Mouse (Mus musculus): Measurements from ENCODE around the gene Manea. TPM values are rescaled to one million over a fixed set of nuclear protein-coding genes. Genes with fewer than 3 reads are reported as not detected.
"Not testable (repeated sequence)": the region's sequence is repeated elsewhere in the genome, so short reads cannot be mapped to it uniquely, and the experiment has no call there.

Manea gene
- total RNA-seq (2021): 1 to 10 TPM; 3.7 to 4.1 TPM
- long read RNA-seq, experiment 1: 0 reads
- long read RNA-seq, experiment 2, partial matches to known transcripts: 0 of 1 reads
- long read RNA-seq, experiment 2, other reads (novel, unspliced or antisense): 1 of 1 reads

GRCm38 (mm10) chr4:26346443-26347106 is at the start of gene Manea:
Gene Manea, minus strand, starts transcription at chr4:26346891.
- peak; percentile 91 for DNase-seq

GRCm38 (mm10) chr4:26354616-26355015 is 7.9 kb upstream of the Manea start:
- DNase-seq: no peak

GRCm38 (mm10) chr4:26353643-26354231 is 7.0 kb upstream of the Manea start:
- no peak for DNase-seq

- no peak for DNase-seq
Measured at GRCm38 (mm10) chr4:26347239-26347638, 548 bp upstream of the Manea start.

- no peak for DNase-seq
Measured at GRCm38 (mm10) chr4:26345741-26346442, 799 bp downstream of the Manea start.

GRCm38 (mm10) chr4:26345080-26345479 is 1.6 kb downstream of the Manea start:
- no peak for DNase-seq

- DNase-seq: no peak
Measured at GRCm38 (mm10) chr4:26342346-26342745, 4.3 kb downstream of the Manea start.

GRCm38 (mm10) chr4:26338604-26339003 is 8.1 kb downstream of the Manea start:
- DNase-seq: no peak

- no peak for DNase-seq
Measured at GRCm38 (mm10) chr4:26336563-26336962, 10.1 kb downstream of the Manea start.

- DNase-seq: not testable (repeated sequence)
Measured at GRCm38 (mm10) chr4:26304731-26305130, 42.0 kb downstream of the Manea start.

GRCm38 (mm10) chr4:26277112-26277716 is 69.5 kb downstream of the Manea start:
- DNase-seq: no peak

GRCm38 (mm10) chr4:26276264-26276663 is 70.4 kb downstream of the Manea start:
- DNase-seq: no peak

- DNase-seq: no peak
Measured at GRCm38 (mm10) chr4:26275769-26276168, 70.9 kb downstream of the Manea start.

Measured in gastrocnemius, postnatal 25 days (tissue).